Mouse (Mus musculus): ENCODE results near the gene Pabpn1. TPM values are rescaled to one million over a fixed set of nuclear protein-coding genes. Genes with fewer than 3 reads are reported as not detected.

Pabpn1 gene
- polyA plus RNA-seq, 1 experiment from 2014 or later: 159 TPM

GRCm38 (mm10) chr14:54927296-54927695 lies 35.0 kb downstream of the Pabpn1 start:
- Histone ChIP-seq H3K9me3 (ENCODE audit: control insufficient read depth, low read length) (no peaks in the 10 kb centered on the region), H3K4me3 (replicated peaks; ENCODE audit: low read length) (peak overlapping the region; percentile 45; the same call in 1 of the 2 replicates), H3K36me3 (replicated peaks; ENCODE audit: control insufficient read depth, insufficient read depth) (no peaks in the 10 kb centered on the region), H3K27ac (peak overlapping the region; percentile 83), H3K4me2 (replicated peaks) (peak overlapping the region; percentile 83), H3K4me1 (replicated peaks; ENCODE audit: control insufficient read depth, insufficient read depth, low read length) (peaks cover 20% of the 10 kb centered on the region; the same call in 1 of the 2 replicates), H3K9ac (0 out of 2 replicates have a peak overlapping the region, but pooled peaks have one; percentile 74), H3K27me3 (ENCODE audit: control insufficient read depth, insufficient read depth, low read length) (no peaks in the 10 kb centered on the region)
- no peak for ATAC-seq (ENCODE audit: low FRiP score)
- WGBS: 16% methylated on average over 7 of the region's 7 CpGs
- DNase-seq (ENCODE audit: low spot score): no peak

GRCm38 (mm10) chr14:54929801-54930200 lies 37.5 kb downstream of the Pabpn1 start:
- WGBS: 71% methylated on average over 5 of the region's 5 CpGs
- H3K36me3 ChIP-seq (replicated peaks; ENCODE audit: control insufficient read depth, insufficient read depth): no peaks in the 10 kb centered on the region
- no peak overlapping the region for H3K4me2 ChIP-seq (replicated peaks)
- H3K9ac ChIP-seq: no peak overlapping the region
- no peak overlapping the region for H3K4me3 ChIP-seq (replicated peaks; ENCODE audit: low read length)
- peaks cover 24% of the 10 kb centered on the region for H3K4me1 ChIP-seq (replicated peaks; ENCODE audit: control insufficient read depth, insufficient read depth, low read length)
- H3K27me3 ChIP-seq (ENCODE audit: control insufficient read depth, insufficient read depth, low read length): no peaks in the 10 kb centered on the region
- DNase-seq (ENCODE audit: low spot score) (no peak), ATAC-seq (ENCODE audit: low FRiP score) (no peak)
- no peaks in the 10 kb centered on the region for H3K9me3 ChIP-seq (ENCODE audit: control insufficient read depth, low read length)
- no peak overlapping the region for H3K27ac ChIP-seq

- DNase-seq (ENCODE audit: low spot score) (no peak), ATAC-seq (ENCODE audit: low FRiP score) (no peak)
- no peak overlapping the region for H3K4me2 ChIP-seq (replicated peaks)
- no peaks in the 10 kb centered on the region for H3K9me3 ChIP-seq (ENCODE audit: control insufficient read depth, low read length)
- H3K27me3 ChIP-seq (ENCODE audit: control insufficient read depth, insufficient read depth, low read length): no peaks in the 10 kb centered on the region
- H3K27ac ChIP-seq: 0 out of 2 replicates have a peak overlapping the region, but pooled peaks have one; percentile 17
- no peak overlapping the region for H3K4me3 ChIP-seq (replicated peaks; ENCODE audit: low read length)
- H3K9ac ChIP-seq: no peak overlapping the region
- 19% methylated on average over 2 of the region's 2 CpGs for WGBS
- no peaks in the 10 kb centered on the region for H3K36me3 ChIP-seq (replicated peaks; ENCODE audit: control insufficient read depth, insufficient read depth)
- H3K4me1 ChIP-seq (replicated peaks; ENCODE audit: control insufficient read depth, insufficient read depth, low read length): peaks cover 22% of the 10 kb centered on the region
Measured at GRCm38 (mm10) chr14:54930431-54930830, 38.1 kb downstream of the Pabpn1 start.

GRCm38 (mm10) chr14:54932645-54933150 lies 40.4 kb downstream of the Pabpn1 start, which contains the start of gene Il25:
Gene Il25 (plus strand): TSS chr14:54932695.
- Histone ChIP-seq H3K27ac (no peak within 1 kb of the TSS), H3K4me2 (replicated peaks) (peak within 1 kb of the TSS; percentile 20; the same call in 1 of the 2 replicates), H3K27me3 (ENCODE audit: control insufficient read depth, insufficient read depth, low read length) (no peaks in the 10 kb centered on the region), H3K4me1 (replicated peaks; ENCODE audit: control insufficient read depth, insufficient read depth, low read length) (peaks cover 18% of the 10 kb centered on the region), H3K9me3 (ENCODE audit: control insufficient read depth, low read length) (no peaks in the 10 kb centered on the region), H3K36me3 (replicated peaks; ENCODE audit: control insufficient read depth, insufficient read depth) (no peaks in the 10 kb centered on the region), H3K9ac (no peak within 1 kb of the TSS), H3K4me3 (replicated peaks; ENCODE audit: low read length) (no peak within 1 kb of the TSS)
- 32% methylated on average over 6 of the region's 6 CpGs for WGBS
- ATAC-seq (ENCODE audit: low FRiP score) (no peak), DNase-seq (ENCODE audit: low spot score) (peak; percentile 40)

GRCm38 (mm10) chr14:54935904-54936830 lies 43.9 kb downstream of the Pabpn1 start, which contains the start of gene Cmtm5:
Gene Cmtm5 (plus strand): TSS chr14:54936261.
- no peaks in the 10 kb centered on the region for H3K9me3 ChIP-seq (ENCODE audit: control insufficient read depth, low read length)
- H3K4me1 ChIP-seq (replicated peaks; ENCODE audit: control insufficient read depth, insufficient read depth, low read length): peaks cover 11% of the 10 kb centered on the region
- H3K27ac ChIP-seq: peak within 1 kb of the TSS; percentile 50; the same call in 1 of the 2 replicates
- ATAC-seq (ENCODE audit: low FRiP score): peak; percentile 63; the same call in 1 of the 2 replicates
- no peak for DNase-seq (ENCODE audit: low spot score)
- H3K9ac ChIP-seq: peak within 1 kb of the TSS; percentile 32
- WGBS: 29% methylated on average over 8 of the region's 8 CpGs
- no peaks in the 10 kb centered on the region for H3K27me3 ChIP-seq (ENCODE audit: control insufficient read depth, insufficient read depth, low read length)
- H3K4me2 ChIP-seq (replicated peaks): 0 out of 2 replicates have a peak within 1 kb of the TSS, but pooled peaks have one; percentile 9
- no peak within 1 kb of the TSS; the same call in 1 of the 2 replicates for H3K4me3 ChIP-seq (replicated peaks; ENCODE audit: low read length)
- no peaks in the 10 kb centered on the region for H3K36me3 ChIP-seq (replicated peaks; ENCODE audit: control insufficient read depth, insufficient read depth)

GRCm38 (mm10) chr14:54936831-54937160 lies 44.5 kb downstream of the Pabpn1 start:
- Histone ChIP-seq H3K4me2 (replicated peaks) (0 out of 2 replicates have a peak overlapping the region, but pooled peaks have one; percentile 9), H3K9ac (peak overlapping the region; percentile 32), H3K4me1 (replicated peaks; ENCODE audit: control insufficient read depth, insufficient read depth, low read length) (peaks cover 11% of the 10 kb centered on the region), H3K36me3 (replicated peaks; ENCODE audit: control insufficient read depth, insufficient read depth) (no peaks in the 10 kb centered on the region), H3K4me3 (replicated peaks; ENCODE audit: low read length) (no peak overlapping the region; the same call in 1 of the 2 replicates), H3K9me3 (ENCODE audit: control insufficient read depth, low read length) (no peaks in the 10 kb centered on the region), H3K27ac (peak overlapping the region; percentile 50; the same call in 1 of the 2 replicates), H3K27me3 (ENCODE audit: control insufficient read depth, insufficient read depth, low read length) (no peaks in the 10 kb centered on the region)
- DNase-seq (ENCODE audit: low spot score) (no peak), ATAC-seq (ENCODE audit: low FRiP score) (no peak)
- 66% methylated on average over 6 of the region's 6 CpGs for WGBS

GRCm38 (mm10) chr14:54937361-54938182 lies 45.3 kb downstream of the Pabpn1 start:
- DNase-seq (ENCODE audit: low spot score): no peak
- peaks cover 11% of the 10 kb centered on the region for H3K4me1 ChIP-seq (replicated peaks; ENCODE audit: control insufficient read depth, insufficient read depth, low read length)
- no peaks in the 10 kb centered on the region for H3K9me3 ChIP-seq (ENCODE audit: control insufficient read depth, low read length)
- no peaks in the 10 kb centered on the region for H3K27me3 ChIP-seq (ENCODE audit: control insufficient read depth, insufficient read depth, low read length)
- H3K9ac ChIP-seq: no peak overlapping the region
- no peak overlapping the region for H3K27ac ChIP-seq
- no peak for ATAC-seq (ENCODE audit: low FRiP score)
- WGBS: 92% methylated on average over 16 of the region's 16 CpGs
- H3K4me3 ChIP-seq (replicated peaks; ENCODE audit: low read length): no peak overlapping the region
- no peaks in the 10 kb centered on the region for H3K36me3 ChIP-seq (replicated peaks; ENCODE audit: control insufficient read depth, insufficient read depth)
- no peak overlapping the region for H3K4me2 ChIP-seq (replicated peaks)

GRCm38 (mm10) chr14:54938431-54939219 lies 46.3 kb downstream of the Pabpn1 start:
- no peaks in the 10 kb centered on the region for H3K9me3 ChIP-seq (ENCODE audit: control insufficient read depth, low read length)
- H3K4me1 ChIP-seq (replicated peaks; ENCODE audit: control insufficient read depth, insufficient read depth, low read length): peaks cover 7% of the 10 kb centered on the region
- ATAC-seq (ENCODE audit: low FRiP score) (no peak), DNase-seq (ENCODE audit: low spot score) (no peak)
- no peak overlapping the region for H3K9ac ChIP-seq
- 77% methylated on average over 15 of the region's 15 CpGs for WGBS
- H3K36me3 ChIP-seq (replicated peaks; ENCODE audit: control insufficient read depth, insufficient read depth): no peaks in the 10 kb centered on the region
- H3K27me3 ChIP-seq (ENCODE audit: control insufficient read depth, insufficient read depth, low read length): no peaks in the 10 kb centered on the region
- no peak overlapping the region for H3K4me3 ChIP-seq (replicated peaks; ENCODE audit: low read length)
- no peak overlapping the region for H3K4me2 ChIP-seq (replicated peaks)
- H3K27ac ChIP-seq: no peak overlapping the region
